Mouse (Mus musculus): ENCODE measurements around the gene Usp1.

DNA sequence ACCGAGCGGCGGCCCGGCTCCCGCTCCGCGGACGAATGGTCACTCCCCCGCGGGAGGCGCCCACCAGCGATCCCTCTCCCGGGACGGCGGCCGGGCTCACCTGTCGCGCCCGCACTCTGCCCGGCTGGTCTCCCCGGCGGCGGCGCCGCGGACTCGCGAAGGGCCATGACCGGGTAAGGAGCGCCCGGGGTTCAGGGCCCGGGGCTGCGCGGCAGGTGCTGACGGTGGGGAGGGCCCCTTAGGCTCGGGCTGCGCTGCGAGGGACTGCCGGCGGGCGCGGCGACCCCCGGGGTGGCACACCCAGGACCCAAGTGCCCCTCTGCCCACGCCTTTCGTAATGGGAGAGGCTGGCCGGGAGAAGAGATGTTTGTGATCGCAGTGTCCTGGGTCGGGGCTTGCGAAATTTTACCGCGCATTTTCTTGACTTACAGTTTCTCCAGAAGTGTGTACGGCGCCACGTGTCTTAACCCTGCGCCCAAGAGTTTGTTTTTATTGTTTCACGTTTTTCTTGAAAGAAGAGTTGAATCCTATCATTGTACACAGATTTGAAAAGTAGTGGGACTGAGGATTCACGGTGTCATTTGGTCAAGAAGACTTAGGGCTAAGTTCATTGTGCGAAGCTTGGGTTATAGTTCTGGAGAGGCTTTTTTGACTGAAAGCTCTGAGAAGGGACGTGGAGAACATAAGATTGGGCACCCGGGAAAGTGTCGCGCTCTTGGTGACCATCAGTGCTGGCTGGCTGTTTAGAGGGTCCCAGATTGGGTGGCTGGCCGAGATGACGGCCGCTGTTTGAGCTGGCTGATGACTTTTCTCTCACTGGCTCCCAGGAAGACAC is 678 bp downstream of the Usp1 start:
- TF ChIP-seq CTCF (IDR thresholded peaks at IDR 0.05; ENCODE audit: extremely low read depth, insufficient read depth, insufficient read length, insufficient replicate concordance) (no peak), POLR2A (IDR thresholded peaks at IDR 0.05; ENCODE audit: low read depth, low read length) (no peak)

Measured in spleen, adult 2 months (tissue).